8 mouse cellular contexts compared by ENCODE assay signal in genomic region chr6:134916641-134917040, GRCm38 (mm10). TPM values are rescaled to one million over a fixed set of nuclear protein-coding genes. Genes with fewer than 3 reads are reported as not detected.
A peak's percentile ranks its signal among the peaks of the same experiment; 100 is the strongest.
DNase-seq lines count a peak whose midpoint lies in the region; ATAC-seq and TF ChIP-seq lines count a peak whose summit lies in the region.

No protein-coding gene starts in this region.

- H3K4me3 ChIP-seq in heart, adult 2 months, result peak overlapping the region; percentile 65
- H3K4me3 ChIP-seq in hindbrain, embryonic 15.5 days, result peak overlapping the region; percentile 41
- peak overlapping the region; percentile 55 to 57 for H3K4me3 ChIP-seq in liver, embryonic 14.5 days (ENCODE audit: insufficient read depth in 1 of 2, low read depth in 2 of 2, low read length in 2 of 2)
- H3K4me3 ChIP-seq in neural tube, embryonic 15.5 days (replicated peaks), result peak overlapping the region; percentile 42

- peak overlapping the region; percentile 81 for H3K9ac ChIP-seq in heart, adult 2 months (ENCODE audit: low read depth, low read length)
- H3K9ac ChIP-seq in hindbrain, embryonic 15.5 days, result peak overlapping the region; percentile 23; the same call in 1 of the 2 replicates
- peak overlapping the region; percentile 70 for H3K9ac ChIP-seq in liver, embryonic 14.5 days (replicated peaks)
- H3K9ac ChIP-seq in neural tube, embryonic 15.5 days (replicated peaks), result peak overlapping the region; percentile 30

- TF ChIP-seq CTCF in heart, adult 2 months (IDR thresholded peaks at IDR 0.05), result no peak
- no peak for TF ChIP-seq CTCF in liver, embryonic 14.5 days (IDR thresholded peaks at IDR 0.05; ENCODE audit: low read depth)

- no peaks in the 10 kb centered on the region for H3K9me3 ChIP-seq in hindbrain, embryonic 15.5 days
- no peaks in the 10 kb centered on the region for H3K9me3 ChIP-seq in liver, embryonic 14.5 days (ENCODE audit: control insufficient read depth, low read length)
- no peaks in the 10 kb centered on the region for H3K9me3 ChIP-seq in neural tube, embryonic 15.5 days (replicated peaks)

- DNase-seq in heart, adult 2 months, result peak; percentile 48 to 60
- no peak for DNase-seq in heart, adult 9 months (ENCODE audit: low spot score in 2 of 2)
- DNase-seq in embryo, embryonic 9.5 days (ENCODE audit: extremely low spot score), result peak; percentile 36
- DNase-seq in liver, embryonic 14.5 days (ENCODE audit: low read depth in 3 of 3, low spot score in 3 of 3), result no peak
- DNase-seq in ovary, adult 18-20 months (ENCODE audit: low spot score), result no peak
- DNase-seq in frontal cortex, adult 2 months (ENCODE audit: extremely low spot score in 1 of 2, low spot score in 1 of 2), result no peak

- peak overlapping the region; percentile 95 for H3K27ac ChIP-seq in heart, adult 2 months
- 0 out of 2 replicates have a peak overlapping the region, but pooled peaks have one; percentile 16 for H3K27ac ChIP-seq in hindbrain, embryonic 15.5 days (replicated peaks)
- H3K27ac ChIP-seq in liver, embryonic 14.5 days, result no peak overlapping the region
- H3K27ac ChIP-seq in neural tube, embryonic 15.5 days (replicated peaks), result 0 out of 2 replicates have a peak overlapping the region, but pooled peaks have one; percentile 56

- no peak for TF ChIP-seq POLR2A in heart, adult 2 months (IDR thresholded peaks at IDR 0.05; ENCODE audit: insufficient read depth, low read depth, low read length)

- peak overlapping the region; percentile 60 for H3K4me2 ChIP-seq in hindbrain, embryonic 15.5 days
- H3K4me2 ChIP-seq in liver, embryonic 14.5 days (ENCODE audit: low read depth), result peak overlapping the region; percentile 95
- peak overlapping the region; percentile 63 for H3K4me2 ChIP-seq in neural tube, embryonic 15.5 days

- no peaks in the 10 kb centered on the region for H3K79me2 ChIP-seq in heart, adult 2 months (replicated peaks; ENCODE audit: control insufficient read depth, insufficient read depth, low read length)

- ATAC-seq in hindbrain, embryonic 15.5 days (ENCODE audit: low FRiP score, low read depth), result no peak
- ATAC-seq in liver, embryonic 14.5 days (ENCODE audit: insufficient read depth), result no peak
- ATAC-seq in neural tube, embryonic 15.5 days (ENCODE audit: low FRiP score), result no peak

- intact Hi-C loops in heart, adult 2 months (cut with DNase I), result loop anchor here (1.0 to 5.0 kb wide), 2 partner anchors 18 to 84 kb away; partner anchors contain the start of genes Crebl2 and Gpr19

- peaks cover 4% of the 10 kb centered on the region for H3K4me1 ChIP-seq in heart, adult 2 months (ENCODE audit: control insufficient read depth, insufficient read depth, low read length)
- H3K4me1 ChIP-seq in hindbrain, embryonic 15.5 days (replicated peaks), result peaks cover 15% of the 10 kb centered on the region
- peaks cover 8 to 12% of the 10 kb centered on the region in 2 experiments for H3K4me1 ChIP-seq in liver, embryonic 14.5 days (replicated peaks; ENCODE audit: control insufficient read depth in 2 of 2, insufficient read depth in 2 of 2, low read length in 1 of 2)
- peaks cover 26% of the 10 kb centered on the region for H3K4me1 ChIP-seq in neural tube, embryonic 15.5 days

- no peaks in the 10 kb centered on the region for H3K27me3 ChIP-seq in heart, adult 2 months (ENCODE audit: control insufficient read depth, insufficient read depth, low read length)
- no peaks in the 10 kb centered on the region for H3K27me3 ChIP-seq in hindbrain, embryonic 15.5 days
- no peaks in the 10 kb centered on the region for H3K27me3 ChIP-seq in liver, embryonic 14.5 days (ENCODE audit: control insufficient read depth, insufficient read depth, low read length)
- peaks cover 6% of the 10 kb centered on the region for H3K27me3 ChIP-seq in neural tube, embryonic 15.5 days (replicated peaks)

- TF ChIP-seq EP300 in heart, adult 2 months (IDR thresholded peaks at IDR 0.05; ENCODE audit: insufficient read depth, low read depth, low read length), result no peak
- TF ChIP-seq EP300 in liver, embryonic 14.5 days (IDR thresholded peaks at IDR 0.05; ENCODE audit: low read depth), result no peak

- H3K36me3 ChIP-seq in heart, adult 2 months (ENCODE audit: control insufficient read depth, insufficient read depth, low read length), result no peaks in the 10 kb centered on the region
- no peaks in the 10 kb centered on the region for H3K36me3 ChIP-seq in hindbrain, embryonic 15.5 days
- H3K36me3 ChIP-seq in liver, embryonic 14.5 days (replicated peaks; ENCODE audit: control insufficient read depth, insufficient read depth, low read depth), result no peaks in the 10 kb centered on the region
- H3K36me3 ChIP-seq in neural tube, embryonic 15.5 days, result no peaks in the 10 kb centered on the region

- 0% methylated on average over 11 of the region's 11 CpGs for WGBS in heart, adult 2 months
- 0% methylated on average over 11 of the region's 11 CpGs for WGBS in hindbrain, embryonic 15.5 days
- WGBS in liver, embryonic 14.5 days (ENCODE audit: insufficient replicate concordance), result 0% methylated on average over 11 of the region's 11 CpGs
- WGBS in neural tube, embryonic 15.5 days, result under 1% methylated on average over 11 of the region's 11 CpGs

RNA-seq across cellular contexts. Expression of gene Cdkn1b, which starts 3.6 kb away (rescaled TPM):
- total RNA-seq in heart, adult 2 months (2021), result 10 to 100 TPM; 35.9 to 42.0 TPM
- 14.6 and 15.0 TPM in 2 replicates for polyA plus RNA-seq in heart, adult 2 months (2012; rRNA removed)
- polyA plus RNA-seq in hindbrain, embryonic 15.5 days (2015; fragmentation: Nextera tagmentation; extraction: Ambion mirVana), result 17.0 and 21.8 TPM in 2 replicates
- 8.4 and 12.2 TPM in 2 replicates for polyA plus RNA-seq in liver, embryonic 14.5 days (2012; rRNA removed)
- 11.7 and 12.6 TPM in 2 replicates for polyA plus RNA-seq in liver, embryonic 14.5 days (2014; fragmentation: Nextera tagmentation; extraction: Ambion mirVana)
- polyA plus RNA-seq in neural tube, embryonic 15.5 days (2015; fragmentation: Nextera tagmentation; extraction: Ambion mirVana), result 15.7 and 17.3 TPM in 2 replicates
- 28.7 and 30.1 TPM in 2 replicates for polyA plus RNA-seq in frontal cortex, adult 2 months (2012; rRNA removed)

RNA-seq across cellular contexts. Expression of gene Gpr19, which starts 18.3 kb away (rescaled TPM):
- 1 to 10 TPM; 3.2 to 4.8 TPM for total RNA-seq in heart, adult 2 months (2021)
- 4.4 and 6.1 TPM in 2 replicates for polyA plus RNA-seq in heart, adult 2 months (2012; rRNA removed)
- polyA plus RNA-seq in hindbrain, embryonic 15.5 days (2015; fragmentation: Nextera tagmentation; extraction: Ambion mirVana), result 34.3 and 34.5 TPM in 2 replicates
- polyA plus RNA-seq in liver, embryonic 14.5 days (2012; rRNA removed), result 4.4 and 4.7 TPM in 2 replicates
- polyA plus RNA-seq in liver, embryonic 14.5 days (2014; fragmentation: Nextera tagmentation; extraction: Ambion mirVana), result 4.4 and 4.9 TPM in 2 replicates
- 31.2 and 37.0 TPM in 2 replicates for polyA plus RNA-seq in neural tube, embryonic 15.5 days (2015; fragmentation: Nextera tagmentation; extraction: Ambion mirVana)
- 27.8 and 28.2 TPM in 2 replicates for polyA plus RNA-seq in frontal cortex, adult 2 months (2012; rRNA removed)

Comparison
In these comparisons a context has a peak if more than half of its experiments do, and no peak if none do; other contexts are left out.
1. DNase-seq: peak in heart, adult 2 months (2 of 2) and embryo, embryonic 9.5 days (single experiment); none in heart, adult 9 months (0 of 2), liver, embryonic 14.5 days (0 of 3), ovary, adult 18-20 months (single experiment) and frontal cortex, adult 2 months (0 of 2).
2. H3K9ac ChIP-seq: peak in every context shown above with its lines; median percentile 81 in heart, adult 2 months; 70 in liver, embryonic 14.5 days; 30 in neural tube, embryonic 15.5 days; 23 in hindbrain, embryonic 15.5 days.
3. Peak in every context shown above with its lines, with median percentiles within 50 percentile points of each other: H3K4me3 ChIP-seq and H3K4me2 ChIP-seq.